Mouse (Mus musculus): ENCODE measurements around the gene Prkar2a. TPM values are rescaled to one million over a fixed set of nuclear protein-coding genes. Genes with fewer than 3 reads are reported as not detected.

Gene Prkar2a
- polyA plus RNA-seq, 1 experiment from 2014 or later: 22.2 TPM

GRCm38 (mm10) chr9:108795281-108795680 is 106.2 kb downstream of the Prkar2a start:
- 46% methylated on average over 2 of the region's 2 CpGs for WGBS
- peak overlapping the region; percentile 56; the same call in 1 of the 2 replicates for H3K27ac ChIP-seq (replicated peaks)
- H3K9me3 ChIP-seq (ENCODE audit: control insufficient read depth, low read length): no peaks in the 10 kb centered on the region
- H3K36me3 ChIP-seq (ENCODE audit: control insufficient read depth, insufficient read depth, low read length): peaks cover 14% of the 10 kb centered on the region
- no peak overlapping the region for H3K4me3 ChIP-seq (ENCODE audit: low read depth, low read length)
- DNase-seq (ENCODE audit: low spot score) (no peak), ATAC-seq (ENCODE audit: low FRiP score, low TSS enrichment) (no peak)
- H3K27me3 ChIP-seq (ENCODE audit: control insufficient read depth, insufficient read depth, low read length): no peaks in the 10 kb centered on the region
- H3K4me1 ChIP-seq (replicated peaks; ENCODE audit: control insufficient read depth, insufficient read depth): no peaks in the 10 kb centered on the region; the same call in 1 of the 2 replicates
- H3K9ac ChIP-seq (ENCODE audit: low read length): no peak overlapping the region
- no peak overlapping the region for H3K4me2 ChIP-seq (replicated peaks; ENCODE audit: low read depth)
- TF ChIP-seq EP300 (optimal IDR thresholded peaks at IDR 0.05) (no peak), CTCF (IDR thresholded peaks at IDR 0.05; ENCODE audit: low read depth) (no peak)

GRCm38 (mm10) chr9:108795762-108796161 is 106.6 kb downstream of the Prkar2a start:
- TF ChIP-seq EP300 (optimal IDR thresholded peaks at IDR 0.05) (no peak), CTCF (IDR thresholded peaks at IDR 0.05; ENCODE audit: low read depth) (no peak)
- peak overlapping the region; percentile 89 for H3K27ac ChIP-seq (replicated peaks)
- DNase-seq (ENCODE audit: low spot score) (peak; percentile 83), ATAC-seq (ENCODE audit: low FRiP score, low TSS enrichment) (peak; percentile 90)
- no peaks in the 10 kb centered on the region for H3K9me3 ChIP-seq (ENCODE audit: control insufficient read depth, low read length)
- H3K4me3 ChIP-seq (ENCODE audit: low read depth, low read length): peak overlapping the region; percentile 35
- no peaks in the 10 kb centered on the region; the same call in 1 of the 2 replicates for H3K4me1 ChIP-seq (replicated peaks; ENCODE audit: control insufficient read depth, insufficient read depth)
- H3K36me3 ChIP-seq (ENCODE audit: control insufficient read depth, insufficient read depth, low read length): peaks cover 14% of the 10 kb centered on the region
- peak overlapping the region; percentile 51 for H3K4me2 ChIP-seq (replicated peaks; ENCODE audit: low read depth)
- H3K27me3 ChIP-seq (ENCODE audit: control insufficient read depth, insufficient read depth, low read length): no peaks in the 10 kb centered on the region
- 31% methylated on average over 11 of the region's 11 CpGs for WGBS
- peak overlapping the region; percentile 55 for H3K9ac ChIP-seq (ENCODE audit: low read length)

GRCm38 (mm10) chr9:108796351-108796981 is 107.4 kb downstream of the Prkar2a start:
- Histone ChIP-seq H3K36me3 (ENCODE audit: control insufficient read depth, insufficient read depth, low read length) (peaks cover 17% of the 10 kb centered on the region), H3K27me3 (ENCODE audit: control insufficient read depth, insufficient read depth, low read length) (no peaks in the 10 kb centered on the region), H3K4me2 (replicated peaks; ENCODE audit: low read depth) (peak overlapping the region; percentile 51), H3K9me3 (ENCODE audit: control insufficient read depth, low read length) (no peaks in the 10 kb centered on the region), H3K27ac (replicated peaks) (peak overlapping the region; percentile 89), H3K4me3 (ENCODE audit: low read depth, low read length) (peak overlapping the region; percentile 35), H3K9ac (ENCODE audit: low read length) (peak overlapping the region; percentile 55), H3K4me1 (replicated peaks; ENCODE audit: control insufficient read depth, insufficient read depth) (no peaks in the 10 kb centered on the region; the same call in 1 of the 2 replicates)
- TF ChIP-seq CTCF (IDR thresholded peaks at IDR 0.05; ENCODE audit: low read depth) (no peak), EP300 (optimal IDR thresholded peaks at IDR 0.05) (no peak)
- ATAC-seq (ENCODE audit: low FRiP score, low TSS enrichment) (peak; percentile 50), DNase-seq (ENCODE audit: low spot score) (peak; percentile 54)
- WGBS: 64% methylated on average over 4 of the region's 4 CpGs

- Histone ChIP-seq H3K9me3 (ENCODE audit: control insufficient read depth, low read length) (no peaks in the 10 kb centered on the region), H3K9ac (ENCODE audit: low read length) (no peak overlapping the region), H3K4me2 (replicated peaks; ENCODE audit: low read depth) (peak overlapping the region; percentile 51), H3K27me3 (ENCODE audit: control insufficient read depth, insufficient read depth, low read length) (no peaks in the 10 kb centered on the region), H3K4me1 (replicated peaks; ENCODE audit: control insufficient read depth, insufficient read depth) (no peaks in the 10 kb centered on the region; the same call in 1 of the 2 replicates), H3K27ac (replicated peaks) (peak overlapping the region; percentile 89), H3K4me3 (ENCODE audit: low read depth, low read length) (peak overlapping the region; percentile 35), H3K36me3 (ENCODE audit: control insufficient read depth, insufficient read depth, low read length) (peaks cover 17% of the 10 kb centered on the region)
- TF ChIP-seq CTCF (IDR thresholded peaks at IDR 0.05; ENCODE audit: low read depth) (no peak), EP300 (optimal IDR thresholded peaks at IDR 0.05) (no peak)
- WGBS: 76% methylated on average over 7 of the region's 7 CpGs
- ATAC-seq (ENCODE audit: low FRiP score, low TSS enrichment) (no peak), DNase-seq (ENCODE audit: low spot score) (no peak)
These were observed 108.4 kb downstream of the Prkar2a start for GRCm38 (mm10) chr9:108797477-108797876.

- H3K4me1 ChIP-seq (replicated peaks; ENCODE audit: control insufficient read depth, insufficient read depth): no peaks in the 10 kb centered on the region; the same call in 1 of the 2 replicates
- no peak overlapping the region for H3K9ac ChIP-seq (ENCODE audit: low read length)
- WGBS: 74% methylated on average over 5 of the region's 5 CpGs
- no peaks in the 10 kb centered on the region for H3K9me3 ChIP-seq (ENCODE audit: control insufficient read depth, low read length)
- H3K4me3 ChIP-seq (ENCODE audit: low read depth, low read length): no peak overlapping the region
- no peak overlapping the region for H3K4me2 ChIP-seq (replicated peaks; ENCODE audit: low read depth)
- DNase-seq (ENCODE audit: low spot score) (no peak), ATAC-seq (ENCODE audit: low FRiP score, low TSS enrichment) (no peak)
- no peak overlapping the region for H3K27ac ChIP-seq (replicated peaks)
- TF ChIP-seq CTCF (IDR thresholded peaks at IDR 0.05; ENCODE audit: low read depth) (no peak), EP300 (optimal IDR thresholded peaks at IDR 0.05) (no peak)
- peaks cover 17% of the 10 kb centered on the region for H3K36me3 ChIP-seq (ENCODE audit: control insufficient read depth, insufficient read depth, low read length)
- no peaks in the 10 kb centered on the region for H3K27me3 ChIP-seq (ENCODE audit: control insufficient read depth, insufficient read depth, low read length)
These were observed 109.5 kb downstream of the Prkar2a start for GRCm38 (mm10) chr9:108798508-108799075.

GRCm38 (mm10) chr9:108799564-108799963 is 110.5 kb downstream of the Prkar2a start:
- no peaks in the 10 kb centered on the region for H3K9me3 ChIP-seq (ENCODE audit: control insufficient read depth, low read length)
- ATAC-seq (ENCODE audit: low FRiP score, low TSS enrichment) (no peak), DNase-seq (ENCODE audit: low spot score) (no peak)
- no peak overlapping the region for H3K4me3 ChIP-seq (ENCODE audit: low read depth, low read length)
- H3K36me3 ChIP-seq (ENCODE audit: control insufficient read depth, insufficient read depth, low read length): peaks cover 22% of the 10 kb centered on the region
- H3K4me2 ChIP-seq (replicated peaks; ENCODE audit: low read depth): no peak overlapping the region
- WGBS: 77% methylated on average over 3 of the region's 3 CpGs
- H3K9ac ChIP-seq (ENCODE audit: low read length): no peak overlapping the region
- no peak overlapping the region for H3K27ac ChIP-seq (replicated peaks)
- no peaks in the 10 kb centered on the region for H3K27me3 ChIP-seq (ENCODE audit: control insufficient read depth, insufficient read depth, low read length)
- no peaks in the 10 kb centered on the region for H3K4me1 ChIP-seq (replicated peaks; ENCODE audit: control insufficient read depth, insufficient read depth)
- no peak for TF ChIP-seq EP300 (optimal IDR thresholded peaks at IDR 0.05)
- TF ChIP-seq CTCF (IDR thresholded peaks at IDR 0.05; ENCODE audit: low read depth): peak; percentile 33

Small RNA genes within 50 kb of the gene (microRNA-seq; reads per million reads assigned to microRNA genes)
- not detected for gene Gm26298

Other genes with a start within 250 kb of the Prkar2a start
- 29.7 and 32.2 TPM in 2 replicates for gene Ccdc71, start 228.8 kb upstream of the Prkar2a start, polyA plus RNA-seq (2015; fragmentation: Nextera tagmentation; extraction: Ambion mirVana)
- gene Klhdc8b, start 227.7 kb upstream of the Prkar2a start, polyA plus RNA-seq (2015; fragmentation: Nextera tagmentation; extraction: Ambion mirVana): 37.2 and 46.7 TPM in 2 replicates
- 19.2 and 21.8 TPM in 2 replicates for gene Lamb2, start 209.6 kb upstream of the Prkar2a start, polyA plus RNA-seq (2015; fragmentation: Nextera tagmentation; extraction: Ambion mirVana)
- gene Usp19, start 198.7 kb upstream of the Prkar2a start, polyA plus RNA-seq (2015; fragmentation: Nextera tagmentation; extraction: Ambion mirVana): 22.2 and 22.7 TPM in 2 replicates
- gene Qars, start 181.6 kb upstream of the Prkar2a start, polyA plus RNA-seq (2015; fragmentation: Nextera tagmentation; extraction: Ambion mirVana): 66.4 and 70.6 TPM in 2 replicates
- 47.7 and 50.5 TPM in 2 replicates for gene Qrich1, start 172.5 kb upstream of the Prkar2a start, polyA plus RNA-seq (2015; fragmentation: Nextera tagmentation; extraction: Ambion mirVana)
- 67.1 and 70.6 TPM in 2 replicates for gene Impdh2, start 129.0 kb upstream of the Prkar2a start, polyA plus RNA-seq (2015; fragmentation: Nextera tagmentation; extraction: Ambion mirVana)
- 40.4 and 42.4 TPM in 2 replicates for gene Ndufaf3, start 121.9 kb upstream of the Prkar2a start, polyA plus RNA-seq (2015; fragmentation: Nextera tagmentation; extraction: Ambion mirVana)
- gene Dalrd3, start 119.4 kb upstream of the Prkar2a start, polyA plus RNA-seq (2015; fragmentation: Nextera tagmentation; extraction: Ambion mirVana): 44.9 and 50.5 TPM in 2 replicates
- 23.2 and 25.5 TPM in 2 replicates for gene Wdr6, start 110.6 kb upstream of the Prkar2a start, polyA plus RNA-seq (2015; fragmentation: Nextera tagmentation; extraction: Ambion mirVana)
- gene P4htm, start 91.6 kb upstream of the Prkar2a start, polyA plus RNA-seq (2015; fragmentation: Nextera tagmentation; extraction: Ambion mirVana): 3.7 and 4.4 TPM in 2 replicates
- gene Arih2, start 39.9 kb upstream of the Prkar2a start, polyA plus RNA-seq (2015; fragmentation: Nextera tagmentation; extraction: Ambion mirVana): 25.1 and 27.2 TPM in 2 replicates
- 71.5 and 75.1 TPM in 2 replicates for gene Slc25a20, start 27.2 kb upstream of the Prkar2a start, polyA plus RNA-seq (2015; fragmentation: Nextera tagmentation; extraction: Ambion mirVana)
- 35.7 and 37.8 TPM in 2 replicates for gene Ip6k2, start 94.5 kb downstream of the Prkar2a start, polyA plus RNA-seq (2015; fragmentation: Nextera tagmentation; extraction: Ambion mirVana)
- 7.9 and 8.5 TPM in 2 replicates for gene Nckipsd, start 119.1 kb downstream of the Prkar2a start, polyA plus RNA-seq (2015; fragmentation: Nextera tagmentation; extraction: Ambion mirVana)
- gene Celsr3, start 137.0 kb downstream of the Prkar2a start, polyA plus RNA-seq (2015; fragmentation: Nextera tagmentation; extraction: Ambion mirVana): 0.15 and 0.22 TPM in 2 replicates
- gene Slc26a6, start 164.0 kb downstream of the Prkar2a start, polyA plus RNA-seq (2015; fragmentation: Nextera tagmentation; extraction: Ambion mirVana): 8.0 and 8.2 TPM in 2 replicates
- 0.51 and 0.67 TPM in 2 replicates for gene Tmem89, start 225.3 kb downstream of the Prkar2a start, polyA plus RNA-seq (2015; fragmentation: Nextera tagmentation; extraction: Ambion mirVana)
- 476 and 497 TPM in 2 replicates for gene Uqcrc1, start 247.3 kb downstream of the Prkar2a start, polyA plus RNA-seq (2015; fragmentation: Nextera tagmentation; extraction: Ambion mirVana)